Mouse (Mus musculus) lung, postnatal 0 days (tissue): ENCODE measurements around the gene Clasrp.

Source experiments
- CTCF ChIP-seq: IDR thresholded peaks from 2 replicates; pipeline ENCODE4 v1.5.1; 2016; ENCODE audit warnings: antibody characterized with exemption, mild to moderate bottlenecking
- EP300 ChIP-seq: IDR thresholded peaks from 2 replicates; pipeline ENCODE4 v1.6.1; 2016; ENCODE audit warnings: antibody characterized with exemption, mild to moderate bottlenecking, control low read depth

- no peak for TF ChIP-seq EP300
- no peak for TF ChIP-seq CTCF
Measured at GRCm38 (mm10) chr7:19567426-19567825, 36.9 kb downstream of the Clasrp start.
